Mouse (Mus musculus): ENCODE results near the gene Zbtb16. TPM values are rescaled to one million over a fixed set of nuclear protein-coding genes. Genes with fewer than 3 reads are reported as not detected.

Gene Zbtb16
- total and polyA plus RNA-seq, 3 experiments: 0.04 to 0.72 TPM; not detected in 1

- Histone ChIP-seq H3K9ac (ENCODE audit: control insufficient read depth, low read depth, low read length, poor library complexity, severe bottlenecking) (no peak overlapping the region), H3K79me2 (ENCODE audit: control insufficient read depth, insufficient read depth, low read length, poor library complexity) (no peaks in the 10 kb centered on the region), H3K27me3 (ENCODE audit: control insufficient read depth in 1 of 2, insufficient read depth in 2 of 2, low read length in 2 of 2) (no peaks in the 10 kb centered on the region), H3K4me3 (ENCODE audit: control insufficient read depth in 1 of 2, insufficient read depth in 1 of 2, low read depth in 2 of 2, low read length in 2 of 2) (no peak overlapping the region), H3K4me1 (ENCODE audit: control insufficient read depth in 1 of 2, insufficient read depth in 2 of 2, low read length in 2 of 2) (peaks cover 0 to 19% of the 10 kb centered on the region in 2 experiments; a peak in 3 of 4 replicates), H3K27ac (ENCODE audit: control insufficient read depth, low read depth, low read length) (no peak overlapping the region), H3K36me3 (ENCODE audit: control insufficient read depth in 1 of 2, insufficient read depth in 2 of 2, low read length in 2 of 2) (peaks cover 0 to 9% of the 10 kb centered on the region in 2 experiments; a peak in 2 of 4 replicates), H3K9me3 (replicated peaks; ENCODE audit: insufficient read depth, low read length) (no peaks in the 10 kb centered on the region)
- no peak for DNase-seq (ENCODE audit: low read depth, low spot score)
- TF ChIP-seq USF2 (IDR thresholded peaks at IDR 0.05; ENCODE audit: borderline replicate concordance in 1 of 2, insufficient read depth in 1 of 2, low read depth in 1 of 2, low read length in 2 of 2): no peak
- no peak for TF ChIP-seq MYC (IDR thresholded peaks at IDR 0.05; ENCODE audit: low read depth, low read length)
- no peak for TF ChIP-seq POLR2AphosphoS2 (IDR thresholded peaks at IDR 0.05; ENCODE audit: low read length)
- TF ChIP-seq BHLHE40 (IDR thresholded peaks at IDR 0.05; ENCODE audit: borderline replicate concordance, low read depth, low read length): no peak
- no peak for TF ChIP-seq TBP (IDR thresholded peaks at IDR 0.05; ENCODE audit: low read depth, low read length)
- TF ChIP-seq KAT2A (conservative IDR thresholded peaks at IDR 0.05; ENCODE audit: low read depth, low read length): no peak
- TF ChIP-seq CHD2 (IDR thresholded peaks at IDR 0.05; ENCODE audit: low read length): no peak
- TF ChIP-seq RCOR1 (IDR thresholded peaks at IDR 0.05; ENCODE audit: low read depth, low read length): no peak
- TF ChIP-seq MAZ (IDR thresholded peaks at IDR 0.05; ENCODE audit: low read depth, low read length): no peak
- no peak for TF ChIP-seq UBTF (IDR thresholded peaks at IDR 0.05; ENCODE audit: borderline replicate concordance, insufficient read depth, low read depth, low read length)
- no peak for TF ChIP-seq MAFK (IDR thresholded peaks at IDR 0.05; ENCODE audit: borderline replicate concordance, low read depth, low read length)
- TF ChIP-seq ZKSCAN1 (IDR thresholded peaks at IDR 0.05; ENCODE audit: low read depth, low read length): no peak
Observed at GRCm38 (mm10) chr9:48743338-48744285, 92.4 kb downstream of the Zbtb16 start.

- no peak overlapping the region for H3K27ac ChIP-seq (ENCODE audit: control insufficient read depth, low read depth, low read length)
- H3K4me1 ChIP-seq (ENCODE audit: control insufficient read depth in 1 of 2, insufficient read depth in 2 of 2, low read length in 2 of 2): peaks cover 0 to 19% of the 10 kb centered on the region in 2 experiments; a peak in 3 of 4 replicates
- TF ChIP-seq ZMIZ1 (IDR thresholded peaks at IDR 0.05; ENCODE audit: low read depth, low read length) (no peak), EP300 (IDR thresholded peaks at IDR 0.05; ENCODE audit: low read depth in 1 of 2, low read length in 2 of 2) (no peak), ELF1 (IDR thresholded peaks at IDR 0.05; ENCODE audit: low read depth, low read length) (no peak), CHD2 (IDR thresholded peaks at IDR 0.05; ENCODE audit: low read length) (no peak), CHD1 (IDR thresholded peaks at IDR 0.05; ENCODE audit: low read depth, low read length) (no peak), USF2 (IDR thresholded peaks at IDR 0.05; ENCODE audit: borderline replicate concordance in 1 of 2, insufficient read depth in 1 of 2, low read depth in 1 of 2, low read length in 2 of 2) (no peak), TCF12 (IDR thresholded peaks at IDR 0.05; ENCODE audit: low read depth, low read length) (no peak), RAD21 (IDR thresholded peaks at IDR 0.05; ENCODE audit: low read depth, low read length) (no peak), HCFC1 (IDR thresholded peaks at IDR 0.05; ENCODE audit: low read depth, low read length) (no peak), MYC (IDR thresholded peaks at IDR 0.05; ENCODE audit: low read depth, low read length) (no peak), USF1 (IDR thresholded peaks at IDR 0.05; ENCODE audit: low read depth, low read length) (no peak), MYB (IDR thresholded peaks at IDR 0.05; ENCODE audit: low read depth, low read length) (no peak), POLR2AphosphoS5 (IDR thresholded peaks at IDR 0.05; ENCODE audit: borderline replicate concordance, low read depth, low read length) (no peak), SMC3 (IDR thresholded peaks at IDR 0.05; ENCODE audit: low read depth, low read length) (no peak), TAL1 (IDR thresholded peaks at IDR 0.05; ENCODE audit: low read length) (no peak), MAFK (IDR thresholded peaks at IDR 0.05; ENCODE audit: borderline replicate concordance, low read depth, low read length) (no peak), KAT2A (conservative IDR thresholded peaks at IDR 0.05; ENCODE audit: low read depth, low read length) (no peak)
- no peaks in the 10 kb centered on the region for H3K79me2 ChIP-seq (ENCODE audit: control insufficient read depth, insufficient read depth, low read length, poor library complexity)
- H3K4me3 ChIP-seq (ENCODE audit: control insufficient read depth in 1 of 2, insufficient read depth in 1 of 2, low read depth in 2 of 2, low read length in 2 of 2): no peak overlapping the region
- H3K9ac ChIP-seq (ENCODE audit: control insufficient read depth, low read depth, low read length, poor library complexity, severe bottlenecking): no peak overlapping the region
- no peaks in the 10 kb centered on the region for H3K9me3 ChIP-seq (replicated peaks; ENCODE audit: insufficient read depth, low read length)
- no peaks in the 10 kb centered on the region for H3K27me3 ChIP-seq (ENCODE audit: control insufficient read depth in 1 of 2, insufficient read depth in 2 of 2, low read length in 2 of 2)
- peaks cover 0 to 9% of the 10 kb centered on the region in 2 experiments; a peak in 2 of 4 replicates for H3K36me3 ChIP-seq (ENCODE audit: control insufficient read depth in 1 of 2, insufficient read depth in 2 of 2, low read length in 2 of 2)
- no peak for DNase-seq (ENCODE audit: low read depth, low spot score)
Observed at GRCm38 (mm10) chr9:48742150-48742549, 93.9 kb downstream of the Zbtb16 start.
